Mouse (Mus musculus): ENCODE data around the gene Kcnc4. TPM values are rescaled to one million over a fixed set of nuclear protein-coding genes. Genes with fewer than 3 reads are reported as not detected.

The Kcnc4 gene
- polyA plus RNA-seq (2017; shearing (Covaris generic)), result not detected

GRCm38 (mm10) chr3:107459196-107459772, at the start of gene Kcnc4:
TSS of gene Kcnc4 (minus strand) at chr3:107459552.
- no peak for ATAC-seq

GRCm38 (mm10) chr3:107508696-107509095, 49.3 kb upstream of the Kcnc4 start:
- no peak for ATAC-seq

- ATAC-seq, result no peak
Observed at GRCm38 (mm10) chr3:107507966-107508365, 48.6 kb upstream of the Kcnc4 start.

DNA sequence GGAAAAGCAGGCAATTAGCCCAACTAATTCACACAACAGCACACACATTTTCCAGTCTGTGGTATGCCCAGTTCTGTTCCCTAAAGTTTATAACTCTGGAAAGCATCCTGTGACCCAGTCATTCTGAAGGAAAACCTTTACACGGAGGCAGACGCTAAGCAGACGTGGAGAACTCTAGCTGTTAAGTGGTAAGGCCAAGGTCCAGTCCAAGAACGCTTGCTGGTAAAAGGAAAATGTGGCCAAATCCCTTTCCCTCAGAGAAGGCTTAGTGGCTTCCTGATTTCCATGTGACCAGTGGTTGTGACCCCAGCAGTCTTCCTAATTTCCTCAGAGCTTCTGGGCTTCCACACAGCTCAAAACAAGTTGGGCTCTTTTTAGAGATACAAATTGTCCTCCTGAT, 47.2 kb upstream of the Kcnc4 start:
- no peak for ATAC-seq

- ATAC-seq, result no peak
Observed at GRCm38 (mm10) chr3:107505464-107506367, 46.4 kb upstream of the Kcnc4 start.

DNA sequence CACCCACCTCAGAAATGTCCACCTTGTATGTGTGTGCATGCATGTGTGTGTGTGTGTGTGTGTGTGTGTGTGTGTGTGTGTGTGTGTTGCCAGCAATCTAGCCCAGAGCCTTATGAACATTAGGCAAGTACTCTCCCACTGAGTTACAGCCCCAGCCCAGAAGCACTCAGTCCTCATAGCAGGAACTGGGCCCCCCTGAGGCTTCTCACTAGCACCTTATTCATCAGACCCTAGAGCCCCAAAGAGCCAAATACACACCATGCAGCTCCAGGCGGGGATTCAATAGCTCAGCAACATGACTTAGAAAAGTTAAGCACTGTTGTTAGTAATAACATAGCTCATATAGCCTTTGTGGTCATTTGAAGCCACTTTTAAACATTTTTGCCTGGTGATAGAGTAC, 45.2 kb upstream of the Kcnc4 start:
- no peak for ATAC-seq

GRCm38 (mm10) chr3:107503716-107504115, 44.4 kb upstream of the Kcnc4 start:
- ATAC-seq, result no peak

DNA sequence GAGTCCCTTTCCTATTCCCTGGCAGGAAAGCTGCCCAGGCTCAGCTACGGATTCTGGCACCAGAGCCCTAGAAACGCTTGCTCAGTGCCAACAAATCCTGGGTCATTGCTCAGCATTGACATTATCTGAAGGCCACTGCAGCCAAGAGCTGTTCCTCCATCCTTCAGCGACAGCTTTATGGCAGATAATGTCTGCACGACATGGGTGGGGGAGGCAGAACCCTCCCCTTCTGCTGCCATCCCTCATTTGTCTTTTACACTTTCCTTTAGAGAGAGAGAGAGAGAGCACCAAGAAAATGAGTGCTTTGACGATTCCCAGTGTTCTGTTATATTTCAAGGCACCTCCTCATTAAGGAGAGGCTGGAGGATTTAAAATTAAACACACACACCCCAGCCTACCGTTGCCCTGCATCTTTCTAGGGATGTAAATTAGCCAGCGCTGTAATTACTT, 42.4 kb upstream of the Kcnc4 start:
- ATAC-seq, result no peak

DNA sequence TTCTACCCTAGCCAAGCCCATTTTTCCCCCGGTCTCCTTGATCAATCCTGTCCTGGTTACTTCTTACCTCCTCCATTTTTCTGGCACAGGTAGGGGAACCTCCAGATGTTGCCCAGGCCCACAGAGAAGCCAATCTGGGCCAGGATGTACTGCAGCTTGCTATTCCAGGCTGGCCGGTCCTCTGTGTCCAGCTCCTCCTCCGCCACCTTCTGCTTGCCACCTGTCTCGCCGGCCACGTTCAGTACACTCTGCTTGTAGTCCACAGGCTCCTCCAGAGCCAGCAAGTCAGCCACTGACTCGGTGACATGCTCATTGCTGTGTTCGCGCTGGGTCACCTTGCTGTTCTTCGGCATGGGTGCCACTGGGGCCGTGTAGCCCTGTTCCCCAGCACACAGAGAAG, 40.9 kb upstream of the Kcnc4 start:
- ATAC-seq, result no peak

DNA sequence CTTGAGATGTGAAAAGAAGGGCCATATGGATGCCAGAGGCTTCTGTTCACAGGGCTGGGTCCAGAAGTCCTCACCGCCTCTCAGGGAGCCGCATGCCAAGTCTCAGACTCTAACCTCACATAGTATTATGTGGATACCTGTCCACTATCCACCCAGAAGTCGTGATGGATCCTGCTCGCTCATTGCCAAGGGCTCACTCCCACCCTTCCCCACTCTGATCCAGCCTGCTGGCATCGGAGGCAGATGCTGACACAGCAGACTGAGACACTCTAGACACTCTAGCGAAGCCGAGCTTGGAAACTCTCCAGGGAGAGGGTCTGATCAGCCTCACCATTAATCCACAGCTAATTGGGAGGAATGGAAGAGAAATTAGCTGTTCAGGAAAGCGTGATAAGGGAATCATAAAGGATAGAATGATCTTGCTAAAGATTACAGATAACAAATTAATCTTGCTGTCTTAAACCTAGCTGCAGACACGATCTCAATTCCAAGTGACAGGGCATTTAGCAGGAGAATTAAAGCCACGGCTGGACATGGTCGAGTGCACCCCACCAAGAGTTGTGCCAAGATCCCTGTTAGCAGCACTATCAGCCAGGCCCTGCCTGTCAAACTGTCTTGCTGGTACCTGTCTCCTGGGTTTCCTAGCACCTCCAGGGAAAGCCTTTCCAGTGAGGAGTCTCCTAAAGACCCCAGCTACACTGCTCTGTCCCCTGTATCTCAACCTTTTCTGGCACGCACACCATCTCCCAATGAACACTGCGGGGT, 36.9 kb upstream of the Kcnc4 start:
- ATAC-seq, result no peak

DNA sequence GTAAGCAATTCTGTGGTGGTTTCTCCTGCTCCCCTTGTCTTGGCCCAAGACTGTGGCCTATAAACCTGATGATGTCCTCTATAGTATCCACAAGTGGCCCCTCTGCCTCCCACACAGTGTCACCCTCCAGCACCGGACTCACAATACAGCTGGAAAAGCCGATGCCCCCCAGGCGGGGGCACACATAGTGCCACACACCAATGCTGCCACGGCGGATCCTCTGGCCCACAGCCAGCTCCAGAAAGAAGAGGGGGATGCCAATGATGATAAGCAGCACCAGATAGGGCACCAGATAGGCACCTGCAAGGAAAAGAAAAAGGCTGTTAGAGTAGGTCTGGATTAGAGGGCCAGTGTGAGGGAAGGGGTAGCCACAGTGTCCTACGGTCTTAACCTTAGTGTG, 36.2 kb upstream of the Kcnc4 start:
- no peak for ATAC-seq

- ATAC-seq, result no peak
Observed at GRCm38 (mm10) chr3:107491459-107491858, 32.1 kb upstream of the Kcnc4 start.

GRCm38 (mm10) chr3:107488637-107489036, 29.3 kb upstream of the Kcnc4 start:
- no peak for ATAC-seq

DNA sequence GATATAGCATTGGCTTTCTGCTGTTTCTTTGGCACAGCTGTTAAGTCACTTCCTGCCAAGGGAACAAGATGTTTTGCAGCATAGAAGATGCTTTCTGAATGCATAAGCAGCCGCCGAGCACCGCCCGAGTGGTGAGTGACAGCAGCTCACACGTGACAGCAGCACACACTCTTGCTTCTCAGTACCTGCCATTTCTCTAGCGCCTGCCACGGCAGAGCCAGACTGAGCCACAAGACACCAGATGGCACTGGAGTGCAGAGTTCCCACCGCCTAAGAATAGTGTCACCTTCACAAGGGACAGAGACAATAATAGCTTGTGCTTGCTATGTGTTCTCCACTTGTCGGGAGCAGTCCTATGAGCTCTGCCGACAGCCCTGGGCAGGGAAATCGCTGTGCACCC, 23.9 kb upstream of the Kcnc4 start:
- ATAC-seq, result peak; percentile 74

DNA sequence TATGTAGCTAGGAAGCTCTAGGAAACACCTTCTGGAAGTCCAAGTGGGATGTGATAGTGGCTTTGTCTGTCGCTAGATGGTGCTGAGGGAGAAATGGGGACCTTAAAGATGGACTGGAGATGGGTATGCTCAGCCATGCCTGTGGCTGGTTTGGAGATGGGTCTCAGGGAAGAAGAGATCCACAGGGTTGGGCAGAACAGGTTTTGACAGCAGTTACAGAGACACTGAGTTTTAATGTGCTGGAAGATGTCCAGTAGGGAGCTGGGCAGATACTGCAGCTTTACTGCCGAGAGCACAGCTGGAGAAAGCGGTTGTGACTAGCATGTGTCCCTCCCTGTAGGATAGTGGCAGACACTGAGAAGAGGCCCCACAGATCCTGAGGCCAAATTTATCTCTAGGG, 21.3 kb upstream of the Kcnc4 start:
- no peak for ATAC-seq

GRCm38 (mm10) chr3:107472198-107472597, 12.8 kb upstream of the Kcnc4 start:
- ATAC-seq, result no peak

GRCm38 (mm10) chr3:107469059-107469458, 9.7 kb upstream of the Kcnc4 start:
- no peak for ATAC-seq

GRCm38 (mm10) chr3:107468106-107468505, 8.8 kb upstream of the Kcnc4 start:
- no peak for ATAC-seq

- ATAC-seq, result peak; percentile 82
Observed at GRCm38 (mm10) chr3:107466577-107466976, 7.2 kb upstream of the Kcnc4 start.

DNA sequence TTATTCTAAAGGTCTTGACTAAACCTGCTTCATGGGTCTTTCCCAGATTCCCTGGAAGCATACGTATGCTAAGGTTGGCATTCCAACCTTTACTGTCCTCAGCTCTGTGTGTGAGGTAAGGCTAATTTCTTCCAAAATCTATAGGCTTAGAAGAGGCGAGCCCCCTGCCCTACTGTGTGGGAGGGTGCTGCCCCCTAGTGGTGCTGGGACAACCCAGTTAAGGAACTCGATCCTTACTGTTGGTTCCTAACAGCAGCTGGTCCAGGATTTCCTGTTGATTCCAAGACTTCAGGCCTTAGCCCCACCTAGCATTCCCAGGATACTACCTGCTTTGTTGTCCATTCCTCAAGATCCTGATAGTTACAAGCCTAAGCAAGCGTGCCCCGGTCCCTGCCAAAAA, 2.8 kb upstream of the Kcnc4 start:
- no peak for ATAC-seq

GRCm38 (mm10) chr3:107459773-107460431, 550 bp upstream of the Kcnc4 start:
- ATAC-seq, result no peak

DNA sequence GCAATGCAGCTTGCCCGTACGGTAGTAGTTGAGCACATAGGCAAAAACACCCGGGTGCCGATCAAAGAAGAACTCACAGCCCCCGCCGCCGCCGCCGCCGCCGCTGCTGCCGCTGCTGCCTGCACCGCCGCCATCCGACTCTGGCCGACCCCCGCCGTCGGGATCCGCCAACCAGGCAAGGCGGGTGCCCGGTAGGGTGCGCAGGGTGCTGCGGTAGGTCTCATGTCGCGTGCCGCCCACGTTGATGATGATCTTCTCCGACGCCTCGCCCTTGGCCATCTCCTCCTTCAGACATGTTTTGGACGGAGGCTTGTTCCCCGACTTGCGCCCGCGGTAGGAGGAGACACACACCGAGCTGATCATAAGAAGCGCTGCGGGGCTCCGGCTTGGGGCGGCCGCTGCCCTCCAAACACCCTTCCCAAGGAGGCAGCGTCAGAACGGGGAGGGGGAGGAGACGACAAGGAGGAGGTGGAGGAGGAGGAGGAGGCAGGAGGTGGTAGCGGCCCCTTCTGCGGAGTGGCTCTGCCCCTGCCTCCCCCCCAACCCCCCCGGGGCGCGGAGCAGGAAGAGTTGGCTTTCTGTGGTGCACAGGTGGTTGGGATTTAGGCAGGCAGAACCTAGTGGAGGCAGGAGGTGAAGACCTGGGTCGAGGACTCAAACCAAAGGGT, 690 bp downstream of the Kcnc4 start:
- no peak for ATAC-seq
